10 mouse cellular contexts compared by ENCODE assay signal in genomic region chr6:146221371-146222336, GRCm38 (mm10).
DNase-seq lines count a peak whose midpoint lies in the region; ATAC-seq and TF ChIP-seq lines count a peak whose summit lies in the region.
"Had no signal": no experiment of that assay in that cellular context is flagged by ENCODE, and none has a peak within 500 bp of the region (broad histone marks: within the 10 kb centered on the region; RNA-seq: fewer than 3 reads in every experiment).

No protein-coding gene starts in this region.

- H3K27ac ChIP-seq in embryonic facial prominence, embryonic 15.5 days (replicated peaks) = peak overlapping the region; percentile 9; the same call in 1 of the 2 replicates
- peak overlapping the region; percentile 60 for H3K27ac ChIP-seq in liver, embryonic 14.5 days
- no peak overlapping the region for H3K27ac ChIP-seq in hindbrain, embryonic 12.5 days
- H3K27ac ChIP-seq: limb, embryonic 15.5 days had no signal

- H3K27me3 ChIP-seq in embryonic facial prominence, embryonic 15.5 days = no peaks in the 10 kb centered on the region
- H3K27me3 ChIP-seq in liver, embryonic 14.5 days (ENCODE audit: control insufficient read depth, insufficient read depth, low read length) = no peaks in the 10 kb centered on the region
- 0 out of 2 replicates have a peak, but pooled peaks cover 3% of the 10 kb centered on the region for H3K27me3 ChIP-seq in hindbrain, embryonic 12.5 days
- H3K27me3 ChIP-seq: limb, embryonic 15.5 days had no signal

- TF ChIP-seq EP300 in liver, embryonic 14.5 days (IDR thresholded peaks at IDR 0.05; ENCODE audit: low read depth) = peak; percentile 16

- TF ChIP-seq CTCF in liver, embryonic 14.5 days (IDR thresholded peaks at IDR 0.05; ENCODE audit: low read depth) = no peak

- H3K9me3 ChIP-seq in embryonic facial prominence, embryonic 15.5 days (replicated peaks) = no peaks in the 10 kb centered on the region
- H3K9me3 ChIP-seq in liver, embryonic 14.5 days (ENCODE audit: control insufficient read depth, low read length) = no peaks in the 10 kb centered on the region
- H3K9me3 ChIP-seq in hindbrain, embryonic 12.5 days (replicated peaks) = no peaks in the 10 kb centered on the region
- H3K9me3 ChIP-seq: G1E; limb, embryonic 15.5 days had no signal

- H3K4me3 ChIP-seq in embryonic facial prominence, embryonic 15.5 days (replicated peaks) = no peak overlapping the region
- H3K4me3 ChIP-seq in liver, embryonic 14.5 days (ENCODE audit: insufficient read depth in 1 of 2, low read depth in 2 of 2, low read length in 2 of 2) = peak overlapping the region; percentile 84 to 89
- H3K4me3 ChIP-seq in hindbrain, embryonic 12.5 days = no peak overlapping the region
- H3K4me3 ChIP-seq: limb, embryonic 15.5 days had no signal

- peak; percentile 98 for DNase-seq in heart, adult 11 months
- DNase-seq in heart, postnatal 25 days (ENCODE audit: low spot score) = no peak
- peak; percentile 75 for DNase-seq in CD4-positive, CD25-positive, alpha-beta regulatory T cell, adult 2 months (ENCODE audit: low read depth, low spot score)
- DNase-seq in liver, embryonic 14.5 days (ENCODE audit: low read depth in 3 of 3, low spot score in 3 of 3) = peak in 2 of 3 experiments; percentile 42 to 52
- peak; percentile 60 to 63 for DNase-seq in spleen, postnatal 10 days (ENCODE audit: low spot score in 2 of 2)
- DNase-seq in cerebellum, adult 9-10 months = no peak

- 52% methylated on average over 23 of the region's 23 CpGs for WGBS in embryonic facial prominence, embryonic 15.5 days
- 8% methylated on average over 23 of the region's 23 CpGs for WGBS in liver, embryonic 14.5 days (ENCODE audit: insufficient replicate concordance)
- WGBS in hindbrain, embryonic 12.5 days = 53% methylated on average over 23 of the region's 23 CpGs

- no peaks in the 10 kb centered on the region for H3K36me3 ChIP-seq in embryonic facial prominence, embryonic 15.5 days
- H3K36me3 ChIP-seq in liver, embryonic 14.5 days (replicated peaks; ENCODE audit: control insufficient read depth, insufficient read depth, low read depth) = peaks cover 14% of the 10 kb centered on the region; the same call in 1 of the 2 replicates
- H3K36me3 ChIP-seq in hindbrain, embryonic 12.5 days = no peaks in the 10 kb centered on the region
- H3K36me3 ChIP-seq: limb, embryonic 15.5 days had no signal

- peaks cover 7% of the 10 kb centered on the region for H3K4me1 ChIP-seq in embryonic facial prominence, embryonic 15.5 days
- peaks cover 17 to 30% of the 10 kb centered on the region in 2 experiments for H3K4me1 ChIP-seq in liver, embryonic 14.5 days (replicated peaks; ENCODE audit: control insufficient read depth in 2 of 2, insufficient read depth in 2 of 2, low read length in 1 of 2)
- peaks cover 3% of the 10 kb centered on the region for H3K4me1 ChIP-seq in hindbrain, embryonic 12.5 days

- no peak overlapping the region for H3K4me2 ChIP-seq in embryonic facial prominence, embryonic 15.5 days (replicated peaks)
- H3K4me2 ChIP-seq in liver, embryonic 14.5 days (ENCODE audit: low read depth) = peak overlapping the region; percentile 81
- no peak overlapping the region for H3K4me2 ChIP-seq in hindbrain, embryonic 12.5 days (replicated peaks)
- H3K4me2 ChIP-seq: limb, embryonic 15.5 days had no signal

- ATAC-seq in embryonic facial prominence, embryonic 15.5 days (ENCODE audit: insufficient number of reproducible peaks, low FRiP score, low TSS enrichment, low read depth) = peak; percentile 69; the same call in 1 of the 2 replicates
- peak; percentile 68 for ATAC-seq in liver, embryonic 14.5 days (ENCODE audit: insufficient read depth)
- ATAC-seq in hindbrain, embryonic 12.5 days (ENCODE audit: low FRiP score) = no peak

- H3K9ac ChIP-seq in embryonic facial prominence, embryonic 15.5 days = no peak overlapping the region
- H3K9ac ChIP-seq in liver, embryonic 14.5 days (replicated peaks) = peak overlapping the region; percentile 75
- no peak overlapping the region for H3K9ac ChIP-seq in hindbrain, embryonic 12.5 days
- H3K9ac ChIP-seq: limb, embryonic 15.5 days had no signal

- intact Hi-C loops in heart, postnatal 25 days (cut with DNase I) = loop anchor here (5.0 kb wide), 1 partner anchor 44 kb away; no protein-coding TSS in a partner anchor

Comparison
In these comparisons a context has a peak if more than half of its experiments do, and no peak if none do; other contexts are left out.
1. DNase-seq: peak in heart, adult 11 months (single experiment), CD4-positive, CD25-positive, alpha-beta regulatory T cell, adult 2 months (single experiment), liver, embryonic 14.5 days (2 of 3) and spleen, postnatal 10 days (2 of 2); none in heart, postnatal 25 days (single experiment) and cerebellum, adult 9-10 months (single experiment).
2. H3K4me3 ChIP-seq: peak in liver, embryonic 14.5 days (2 of 2); none in embryonic facial prominence, embryonic 15.5 days (single experiment) and hindbrain, embryonic 12.5 days (single experiment).